8 mouse cellular contexts compared by ENCODE assay signal in the genomic region with DNA sequence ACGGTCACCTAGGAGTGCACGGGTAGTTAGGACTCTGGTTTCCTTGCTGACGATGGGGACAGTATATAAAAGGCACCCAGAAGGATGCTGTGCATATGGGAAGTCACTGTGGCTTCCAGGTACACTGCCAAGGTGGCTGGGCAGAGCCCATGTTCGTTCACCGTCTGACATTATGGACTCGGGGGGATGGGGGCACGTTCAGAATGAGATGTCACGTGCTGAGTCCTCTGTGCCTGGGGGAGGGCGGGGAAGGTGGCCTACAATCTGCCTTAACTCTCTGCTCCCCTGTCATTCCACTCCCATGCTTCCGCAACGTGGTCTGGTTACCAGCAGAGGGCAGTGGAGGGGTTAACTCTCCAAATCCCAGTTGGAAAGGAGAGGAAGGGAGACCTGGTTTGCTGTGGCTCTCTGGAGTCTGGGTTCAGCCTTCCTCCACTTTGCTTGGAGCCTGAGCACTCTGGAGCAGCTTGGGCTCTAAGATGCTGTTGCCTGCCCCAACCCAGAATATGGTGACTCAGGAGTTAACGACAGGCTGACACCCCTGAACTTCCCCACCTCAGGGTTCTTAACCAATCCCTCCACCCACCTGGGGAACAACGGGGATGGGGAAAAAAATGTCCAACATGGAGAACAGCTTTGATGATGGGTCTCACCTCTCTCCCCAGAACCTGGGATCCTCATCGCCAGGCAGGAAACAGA. TPM values are rescaled to one million over a fixed set of nuclear protein-coding genes. Genes with fewer than 3 reads are reported as not detected.
DNase-seq lines count a peak whose midpoint lies in the region; ATAC-seq and TF ChIP-seq lines count a peak whose summit lies in the region.
"Had no signal": no experiment of that assay in that cellular context is flagged by ENCODE, and none has a peak within 500 bp of the region (broad histone marks: within the 10 kb centered on the region; RNA-seq: fewer than 3 reads in every experiment).

No protein-coding gene starts in this region.

- peak; percentile 50; the same call in 1 of the 2 replicates for TF ChIP-seq CTCF in bone marrow, adult 2 months (IDR thresholded peaks at IDR 0.05; ENCODE audit: control insufficient read depth, insufficient read depth, low read length)

- H3K27ac ChIP-seq in liver, embryonic 11.5 days (ENCODE audit: low read depth, low read length) = no peak overlapping the region
- no peak overlapping the region for H3K27ac ChIP-seq in bone marrow, adult 2 months (ENCODE audit: control insufficient read depth, insufficient read depth, low read depth, low read length, poor library complexity)
- no peak overlapping the region for H3K27ac ChIP-seq in neural tube, embryonic 12.5 days

- no peak overlapping the region for H3K4me2 ChIP-seq in liver, embryonic 11.5 days
- 0 out of 2 replicates have a peak overlapping the region, but pooled peaks have one; percentile 2 for H3K4me2 ChIP-seq in neural tube, embryonic 12.5 days (replicated peaks)

- no peaks in the 10 kb centered on the region for H3K27me3 ChIP-seq in liver, embryonic 11.5 days (replicated peaks; ENCODE audit: control insufficient read depth, insufficient read depth, low read length)
- H3K27me3 ChIP-seq in neural tube, embryonic 12.5 days (replicated peaks) = no peaks in the 10 kb centered on the region

- H3K9me3 ChIP-seq in liver, embryonic 11.5 days (ENCODE audit: control insufficient read depth, low read length) = no peaks in the 10 kb centered on the region
- no peaks in the 10 kb centered on the region for H3K9me3 ChIP-seq in neural tube, embryonic 12.5 days

- no peak for TF ChIP-seq POLR2A in bone marrow, adult 2 months (IDR thresholded peaks at IDR 0.05; ENCODE audit: borderline replicate concordance, control insufficient read depth, low read depth, low read length)

- peak; percentile 24 for DNase-seq in liver
- no peak for DNase-seq in liver, embryonic 11.5 days (ENCODE audit: low spot score)
- peak; percentile 78 for DNase-seq in embryo, embryonic 11 days
- DNase-seq in hindlimb bud, embryonic 11.5 days (ENCODE audit: extremely low spot score, low read depth, low spot score) = peak; percentile 22
- DNase-seq in thymus, postnatal 10 days (ENCODE audit: low spot score in 2 of 2) = no peak

- WGBS in liver, embryonic 11.5 days = 17% methylated on average over 14 of the region's 14 CpGs
- WGBS in bone marrow, adult 2 months = 15% methylated on average over 14 of the region's 14 CpGs
- 17% methylated on average over 14 of the region's 14 CpGs for WGBS in neural tube, embryonic 12.5 days

- no peak for ATAC-seq in liver, embryonic 11.5 days (replicated peaks; ENCODE audit: low FRiP score)
- no peak for ATAC-seq in neural tube, embryonic 12.5 days (ENCODE audit: low FRiP score, low read depth)

- no peaks in the 10 kb centered on the region for H3K36me3 ChIP-seq in liver, embryonic 11.5 days (ENCODE audit: control insufficient read depth, insufficient read depth, low read length)
- no peaks in the 10 kb centered on the region for H3K36me3 ChIP-seq in neural tube, embryonic 12.5 days

- H3K4me3 ChIP-seq in liver, embryonic 11.5 days (ENCODE audit: low read depth, low read length) = no peak overlapping the region
- no peak overlapping the region for H3K4me3 ChIP-seq in bone marrow, adult 2 months (replicated peaks; ENCODE audit: control insufficient read depth, low read depth, low read length)
- H3K4me3 ChIP-seq in neural tube, embryonic 12.5 days = no peak overlapping the region
- H3K4me3 ChIP-seq: myocyte had no signal

- no peaks in the 10 kb centered on the region for H3K4me1 ChIP-seq in liver, embryonic 11.5 days (replicated peaks; ENCODE audit: control insufficient read depth, insufficient read depth, low read length)
- H3K4me1 ChIP-seq in bone marrow, adult 2 months (ENCODE audit: control insufficient read depth, insufficient read depth, low read length) = no peaks in the 10 kb centered on the region
- H3K4me1 ChIP-seq in neural tube, embryonic 12.5 days = peaks cover 6% of the 10 kb centered on the region; the same call in 1 of the 2 replicates

- H3K9ac ChIP-seq in liver, embryonic 11.5 days (ENCODE audit: low read depth, low read length) = no peak overlapping the region
- no peak overlapping the region for H3K9ac ChIP-seq in neural tube, embryonic 12.5 days

RNA-seq across cellular contexts. Expression of a gene that starts 42.8 kb away (rescaled TPM):
- polyA plus RNA-seq in liver, embryonic 11.5 days (2014; fragmentation: Nextera tagmentation; extraction: Ambion mirVana) = not detected in 2 replicates
- polyA plus RNA-seq in bone marrow, adult 2 months (2011; ENCODE audit: insufficient read depth, insufficient read length, low replicate concordance, missing spikeins) = not detected in 2 replicates
- polyA plus RNA-seq in neural tube, embryonic 12.5 days (2016; fragmentation: Nextera tagmentation; extraction: Ambion mirVana) = not detected in 2 replicates
- polyA plus RNA-seq: myocyte had no signal

Comparison
In these comparisons a context has a peak if more than half of its experiments do, and no peak if none do; other contexts are left out.
1. DNase-seq: peak in liver (single experiment), embryo, embryonic 11 days (single experiment) and hindlimb bud, embryonic 11.5 days (single experiment); none in liver, embryonic 11.5 days (single experiment) and thymus, postnatal 10 days (0 of 2).